Mouse (Mus musculus) liver, postnatal 0 days (tissue): ENCODE measurements around the gene 5730522E02Rik.

Experiments
- CTCF ChIP-seq: sonication (generic); IDR thresholded peaks from 2 replicates; pipeline ENCODE4 v1.5.1; 2016; ENCODE audit warnings: antibody characterized with exemption, low read depth
- EP300 ChIP-seq: IDR thresholded peaks from 2 replicates; pipeline ENCODE4 v1.6.1; 2016; ENCODE audit warnings: antibody characterized with exemption, low read depth, mild to moderate bottlenecking

DNA sequence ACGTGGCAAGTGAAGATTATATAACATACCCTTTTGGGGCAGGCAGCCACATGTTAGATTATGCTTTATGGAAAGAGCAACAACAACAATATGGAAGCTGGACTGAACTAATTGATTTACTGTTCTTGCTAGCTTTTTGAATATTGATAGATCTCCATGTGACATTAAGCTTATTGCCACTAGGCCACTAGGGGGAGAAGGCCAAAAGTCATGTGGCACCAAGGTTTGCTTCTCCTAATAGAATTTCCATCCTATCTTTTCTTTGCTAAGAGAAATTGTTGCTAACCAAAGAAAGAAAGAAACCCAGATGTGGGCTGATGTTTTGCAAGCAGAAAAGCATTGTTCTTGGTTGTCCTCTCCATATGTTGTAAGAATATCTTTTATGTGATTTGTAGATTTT lies 621.1 kb downstream of the 5730522E02Rik start:
- no peak for TF ChIP-seq CTCF
- TF ChIP-seq EP300, result no peak
